ENCODE assay signal across 8 mouse cellular contexts in genomic region chr14:79321152-79321551, GRCm38 (mm10). TPM values are rescaled to one million over a fixed set of nuclear protein-coding genes. Genes with fewer than 3 reads are reported as not detected.
DNase-seq lines count a peak whose midpoint lies in the region; ATAC-seq and TF ChIP-seq lines count a peak whose summit lies in the region.

No protein-coding gene starts in this region.

- no peaks in the 10 kb centered on the region for H3K9me3 ChIP-seq in hindbrain, embryonic 14.5 days (ENCODE audit: control insufficient read depth, low read length)
- H3K9me3 ChIP-seq in liver, embryonic 12.5 days (replicated peaks), result no peaks in the 10 kb centered on the region; the same call in 1 of the 2 replicates
- no peaks in the 10 kb centered on the region for H3K9me3 ChIP-seq in neural tube, embryonic 13.5 days

- H3K4me1 ChIP-seq in testis, adult 2 months (ENCODE audit: control insufficient read depth, insufficient read depth, low read length), result no peaks in the 10 kb centered on the region
- H3K4me1 ChIP-seq in hindbrain, embryonic 14.5 days (replicated peaks; ENCODE audit: control insufficient read depth, insufficient read depth, low read length), result no peaks in the 10 kb centered on the region
- H3K4me1 ChIP-seq in liver, embryonic 12.5 days, result peaks cover 6% of the 10 kb centered on the region
- peaks cover 6% of the 10 kb centered on the region for H3K4me1 ChIP-seq in neural tube, embryonic 13.5 days (replicated peaks)

- TF ChIP-seq POLR2A in testis, adult 2 months (IDR thresholded peaks at IDR 0.05; ENCODE audit: control insufficient read depth, low read depth, low read length), result no peak

- TF ChIP-seq CTCF in testis, adult 2 months (IDR thresholded peaks at IDR 0.05; ENCODE audit: control insufficient read depth, insufficient read depth, insufficient replicate concordance, low read depth, low read length), result peak; percentile 31; the same call in 1 of the 2 replicates

- WGBS in hindbrain, embryonic 14.5 days, result 31% methylated on average over 8 of the region's 8 CpGs
- WGBS in liver, embryonic 12.5 days (ENCODE audit: insufficient replicate concordance), result 32% methylated on average over 8 of the region's 8 CpGs
- 25% methylated on average over 8 of the region's 8 CpGs for WGBS in neural tube, embryonic 13.5 days

- no peak overlapping the region for H3K9ac ChIP-seq in hindbrain, embryonic 14.5 days
- H3K9ac ChIP-seq in liver, embryonic 12.5 days, result no peak overlapping the region
- H3K9ac ChIP-seq in neural tube, embryonic 13.5 days, result no peak overlapping the region

- peak; percentile 70; the same call in 1 of the 2 replicates for ATAC-seq in hindbrain, embryonic 14.5 days (ENCODE audit: low FRiP score)
- ATAC-seq in liver, embryonic 12.5 days, result peak; percentile 80
- ATAC-seq in neural tube, embryonic 13.5 days (ENCODE audit: low read depth), result peak; percentile 67

- no peaks in the 10 kb centered on the region for H3K27me3 ChIP-seq in testis, adult 2 months (ENCODE audit: control insufficient read depth, insufficient read depth, low read length)
- H3K27me3 ChIP-seq in hindbrain, embryonic 14.5 days (ENCODE audit: control insufficient read depth, insufficient read depth, low read length), result no peaks in the 10 kb centered on the region
- no peaks in the 10 kb centered on the region for H3K27me3 ChIP-seq in liver, embryonic 12.5 days (replicated peaks)
- no peaks in the 10 kb centered on the region for H3K27me3 ChIP-seq in neural tube, embryonic 13.5 days

- no peak overlapping the region for H3K4me3 ChIP-seq in testis, adult 2 months (ENCODE audit: control insufficient read depth, low read depth, low read length)
- H3K4me3 ChIP-seq in hindbrain, embryonic 14.5 days (replicated peaks; ENCODE audit: low read length), result no peak overlapping the region
- no peak overlapping the region for H3K4me3 ChIP-seq in liver, embryonic 12.5 days
- no peak overlapping the region for H3K4me3 ChIP-seq in neural tube, embryonic 13.5 days

- H3K36me3 ChIP-seq in testis, adult 2 months (ENCODE audit: control insufficient read depth, insufficient read depth, low read length), result no peaks in the 10 kb centered on the region
- no peaks in the 10 kb centered on the region for H3K36me3 ChIP-seq in hindbrain, embryonic 14.5 days (replicated peaks; ENCODE audit: control insufficient read depth, insufficient read depth)
- H3K36me3 ChIP-seq in liver, embryonic 12.5 days, result no peaks in the 10 kb centered on the region
- H3K36me3 ChIP-seq in neural tube, embryonic 13.5 days, result no peaks in the 10 kb centered on the region

- no peak overlapping the region for H3K27ac ChIP-seq in testis, adult 2 months (ENCODE audit: control insufficient read depth, insufficient read depth, low read depth, low read length)
- no peak overlapping the region for H3K27ac ChIP-seq in hindbrain, embryonic 14.5 days
- H3K27ac ChIP-seq in liver, embryonic 12.5 days, result peak overlapping the region; percentile 37; the same call in 1 of the 2 replicates
- H3K27ac ChIP-seq in neural tube, embryonic 13.5 days (replicated peaks), result no peak overlapping the region

- DNase-seq in testis, postnatal 10 days (ENCODE audit: low spot score), result no peak
- peak; percentile 78 for DNase-seq in embryo, embryonic 11 days
- DNase-seq in hindbrain, embryonic 14.5 days (ENCODE audit: low spot score), result no peak
- DNase-seq in layer of hippocampus, postnatal 14 days (ENCODE audit: low spot score in 2 of 2), result no peak
- DNase-seq in adrenal gland, adult 18-20 months (ENCODE audit: low spot score in 2 of 2), result no peak

- H3K4me2 ChIP-seq in hindbrain, embryonic 14.5 days (replicated peaks), result no peak overlapping the region
- no peak overlapping the region for H3K4me2 ChIP-seq in liver, embryonic 12.5 days
- H3K4me2 ChIP-seq in neural tube, embryonic 13.5 days, result no peak overlapping the region

RNA-seq across cellular contexts. Expression of gene Rgcc, which starts 19.7 kb away (rescaled TPM):
- polyA plus RNA-seq in testis, adult 2 months (2012; rRNA removed), result 24.0 and 26.5 TPM in 2 replicates
- polyA plus RNA-seq in hindbrain, embryonic 14.5 days (2014; fragmentation: Nextera tagmentation; extraction: Ambion mirVana), result 36.4 and 40.4 TPM in 2 replicates
- 302 and 307 TPM in 2 replicates for polyA plus RNA-seq in liver, embryonic 12.5 days (2016; fragmentation: Nextera tagmentation; extraction: Ambion mirVana)
- 67.4 and 72.9 TPM in 2 replicates for polyA plus RNA-seq in neural tube, embryonic 13.5 days (2015; fragmentation: Nextera tagmentation; extraction: Ambion mirVana)
- total RNA-seq in layer of hippocampus, postnatal 14 days (2021), result 10 to 100 TPM; 38.5 to 49.0 TPM
- total RNA-seq in adrenal gland, adult 18-20 months (2021), result 100 to 1,000 TPM; 152 to 273 TPM
